Mouse (Mus musculus) thymus, adult 2 months (tissue): ENCODE measurements around the gene Robo1.

ENCODE experiments used
- CTCF ChIP-seq: fragments of 200-500 bp; IDR thresholded peaks from 2 replicates; pipeline ENCODE4 v1.5.1; 2012; ENCODE audit warnings: mild to moderate bottlenecking, control low read depth, low read length, moderate library complexity, borderline replicate concordance; ENCODE audit not compliant: control insufficient read depth, poor library complexity, insufficient read depth; ENCODE audit errors: extremely low read depth
- POLR2A ChIP-seq: fragments of 200-500 bp; IDR thresholded peaks from 2 replicates; pipeline ENCODE4 v1.6.1; 2012; ENCODE audit warnings: mild to moderate bottlenecking, low read length, control low read depth, moderate library complexity; ENCODE audit not compliant: control insufficient read depth, poor library complexity, insufficient read depth; ENCODE audit errors: extremely low read depth

GRCm38 (mm10) chr16:73016801-73017200, 708.7 kb downstream of the Robo1 start:
- no peak for TF ChIP-seq CTCF
- TF ChIP-seq POLR2A: no peak
